Mouse (Mus musculus): Measurements from ENCODE around the gene Cacna2d3. TPM values are rescaled to one million over a fixed set of nuclear protein-coding genes. Genes with fewer than 3 reads are reported as not detected.

The Cacna2d3 gene
- total RNA-seq, 2 experiments from 2014 or later = not detected

- ATAC-seq (replicated peaks; ENCODE audit: low FRiP score, low TSS enrichment, poor library complexity, severe bottlenecking) = no peak
Observed at GRCm38 (mm10) chr14:29305623-29306022, 416.0 kb downstream of the Cacna2d3 start.

- ATAC-seq (replicated peaks; ENCODE audit: low FRiP score, low TSS enrichment, poor library complexity, severe bottlenecking) = no peak
Observed at GRCm38 (mm10) chr14:29296185-29296754, 425.4 kb downstream of the Cacna2d3 start.

- no peak for ATAC-seq (replicated peaks; ENCODE audit: low FRiP score, low TSS enrichment, poor library complexity, severe bottlenecking)
Observed at GRCm38 (mm10) chr14:29278901-29279300, 442.8 kb downstream of the Cacna2d3 start.

DNA sequence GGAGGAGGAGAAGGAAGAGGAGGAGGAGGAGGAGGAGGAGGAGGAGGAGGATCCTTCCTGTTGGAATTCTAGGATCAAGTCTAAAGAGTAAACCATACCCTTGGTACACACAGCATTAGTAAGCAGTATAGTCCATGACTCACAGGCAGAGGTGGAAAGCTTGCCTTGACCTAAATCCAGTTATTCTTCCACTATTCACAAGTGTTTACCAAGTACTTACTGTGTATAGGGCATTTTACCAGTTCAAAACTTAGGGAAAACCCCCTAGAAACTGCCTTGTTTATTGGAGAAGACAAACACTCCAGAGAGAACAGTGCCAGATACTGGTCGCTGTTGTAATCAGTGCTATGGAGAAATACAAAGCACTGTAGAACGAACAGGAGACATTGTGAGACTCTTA, 443.3 kb downstream of the Cacna2d3 start:
- no peak for ATAC-seq (replicated peaks; ENCODE audit: low FRiP score, low TSS enrichment, poor library complexity, severe bottlenecking)

GRCm38 (mm10) chr14:29277701-29278100, 444.0 kb downstream of the Cacna2d3 start:
- ATAC-seq (replicated peaks; ENCODE audit: low FRiP score, low TSS enrichment, poor library complexity, severe bottlenecking) = no peak

- no peak for ATAC-seq (replicated peaks; ENCODE audit: low FRiP score, low TSS enrichment, poor library complexity, severe bottlenecking)
Observed at GRCm38 (mm10) chr14:29273890-29274289, 447.8 kb downstream of the Cacna2d3 start.

DNA sequence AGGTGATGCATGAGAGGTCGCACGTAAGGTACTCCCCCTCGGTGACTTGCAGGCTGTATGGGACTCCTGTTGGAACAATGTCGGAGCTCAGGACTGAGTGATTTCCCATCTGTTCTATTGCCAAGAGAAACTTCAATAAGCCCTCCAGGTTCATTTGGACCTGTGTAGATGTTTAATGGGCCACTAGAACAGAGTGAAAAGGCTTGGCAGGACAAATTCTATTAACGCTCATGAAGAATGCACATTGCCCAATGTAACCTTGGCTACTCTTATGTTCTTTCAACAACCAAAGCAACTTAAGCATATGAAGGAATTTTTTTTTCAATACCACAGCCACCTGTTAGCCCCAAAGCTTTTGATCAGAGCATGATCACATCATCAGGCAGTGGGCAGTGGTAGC, 451.1 kb downstream of the Cacna2d3 start:
- ATAC-seq (replicated peaks; ENCODE audit: low FRiP score, low TSS enrichment, poor library complexity, severe bottlenecking) = no peak

GRCm38 (mm10) chr14:29269816-29270215, 451.8 kb downstream of the Cacna2d3 start:
- ATAC-seq (replicated peaks; ENCODE audit: low FRiP score, low TSS enrichment, poor library complexity, severe bottlenecking) = no peak

DNA sequence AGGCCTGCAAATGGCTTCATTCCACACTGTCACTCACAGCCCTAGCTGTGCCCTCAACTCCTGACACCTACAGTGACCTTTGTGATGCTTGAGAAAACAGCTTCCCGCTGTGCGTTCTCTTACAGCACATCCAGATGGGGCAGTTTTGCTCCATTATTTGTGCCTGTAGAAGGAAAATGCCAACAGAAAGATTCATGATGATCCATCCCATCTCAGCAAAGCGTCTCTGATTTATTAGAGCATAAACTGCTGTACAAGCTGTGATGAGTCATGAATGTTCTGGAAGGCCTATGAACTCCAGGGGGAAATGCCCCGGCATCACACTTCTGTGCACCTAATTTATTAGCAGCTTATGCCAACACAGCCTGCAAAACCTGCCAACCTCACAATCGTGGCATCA, 453.1 kb downstream of the Cacna2d3 start:
- no peak for ATAC-seq (replicated peaks; ENCODE audit: low FRiP score, low TSS enrichment, poor library complexity, severe bottlenecking)

DNA sequence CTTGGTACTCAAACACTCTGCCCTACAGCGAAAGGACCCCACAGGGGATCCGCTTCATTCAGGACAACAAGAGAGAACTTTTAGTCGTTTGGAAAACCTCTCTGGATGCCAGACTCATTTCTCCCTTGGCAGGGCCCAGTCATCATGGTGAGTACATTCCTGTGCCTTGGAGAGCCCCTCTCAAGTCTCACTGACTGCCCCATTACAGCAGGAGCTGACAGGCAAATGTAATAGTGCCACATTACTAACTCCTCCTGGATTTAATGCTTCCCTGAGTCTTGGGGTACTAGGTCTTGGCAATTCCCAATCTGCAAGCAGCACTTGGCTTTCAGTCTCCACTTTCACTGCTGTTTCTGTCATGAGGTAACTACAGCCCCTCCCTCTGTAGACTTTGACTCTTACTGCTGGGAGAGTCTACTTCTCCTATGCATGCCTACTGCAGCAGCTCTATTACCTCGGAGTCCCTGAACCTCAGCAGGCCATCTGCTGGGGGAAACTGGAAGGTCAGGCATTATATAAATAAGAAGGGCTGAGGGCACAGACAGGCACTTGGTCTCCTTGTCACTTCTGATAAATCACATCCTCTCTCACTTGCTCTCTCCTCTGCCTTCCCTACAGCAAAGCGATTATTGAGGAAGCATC, 454.3 kb downstream of the Cacna2d3 start:
- ATAC-seq (replicated peaks; ENCODE audit: low FRiP score, low TSS enrichment, poor library complexity, severe bottlenecking) = no peak

GRCm38 (mm10) chr14:29260621-29261020, 461.0 kb downstream of the Cacna2d3 start:
- ATAC-seq (replicated peaks; ENCODE audit: low FRiP score, low TSS enrichment, poor library complexity, severe bottlenecking) = no peak

DNA sequence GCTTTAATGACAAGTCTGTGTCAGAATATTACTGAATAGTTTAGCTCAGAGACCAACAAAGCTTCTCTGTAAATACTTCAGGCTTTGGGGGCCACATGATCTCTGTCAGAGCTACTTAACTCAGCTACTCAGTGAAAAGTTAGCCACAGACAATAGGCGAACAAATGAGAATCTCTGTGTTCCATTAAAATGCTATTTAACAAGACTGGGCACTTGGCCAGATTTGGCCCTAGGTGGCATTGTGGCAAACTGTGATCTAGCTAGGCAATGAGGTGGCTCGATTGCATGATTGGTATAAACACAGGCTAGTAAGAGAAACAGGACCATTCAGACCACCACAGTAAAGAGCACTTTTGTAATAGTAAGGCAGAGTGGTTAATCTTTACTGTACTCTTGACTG, 478.1 kb downstream of the Cacna2d3 start:
- no peak for ATAC-seq (replicated peaks; ENCODE audit: low FRiP score, low TSS enrichment, poor library complexity, severe bottlenecking)

- no peak for ATAC-seq (replicated peaks; ENCODE audit: low FRiP score, low TSS enrichment, poor library complexity, severe bottlenecking)
Observed at GRCm38 (mm10) chr14:29238446-29238845, 483.2 kb downstream of the Cacna2d3 start.

DNA sequence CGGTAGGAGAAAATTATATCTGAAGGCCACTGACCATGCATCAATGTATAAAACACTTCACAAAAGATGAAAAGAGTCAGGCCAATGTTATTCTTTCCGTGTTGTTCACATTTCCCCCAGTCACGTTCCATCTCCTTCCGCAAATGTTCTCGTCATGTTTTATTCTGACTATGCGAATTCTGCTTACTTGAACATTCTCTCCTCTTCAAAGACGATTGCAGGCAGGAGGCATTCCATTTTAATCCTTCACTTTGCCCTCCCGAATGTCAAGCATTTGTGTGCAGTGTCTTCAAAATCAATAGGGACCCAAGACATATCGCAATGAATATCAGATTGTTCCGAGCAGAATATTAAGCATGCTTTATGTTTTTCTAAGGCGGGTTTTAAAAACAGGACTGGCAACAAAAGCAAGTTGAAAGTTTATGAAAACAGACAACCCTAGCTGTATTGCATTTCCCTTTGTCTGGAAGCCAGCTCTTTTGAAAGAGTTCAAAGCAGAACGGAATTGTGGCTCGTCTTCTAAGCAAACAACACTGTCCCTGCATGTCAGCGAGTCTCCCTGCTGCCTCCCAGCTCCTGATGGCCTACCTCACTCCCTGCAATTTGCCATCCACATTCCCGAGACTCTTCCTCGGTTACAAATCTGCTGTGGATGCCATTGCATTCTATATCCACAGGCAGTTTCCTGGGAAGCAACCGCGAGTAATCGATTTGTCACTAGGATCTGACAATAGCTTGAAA, 492.5 kb downstream of the Cacna2d3 start:
- ATAC-seq (replicated peaks; ENCODE audit: low FRiP score, low TSS enrichment, poor library complexity, severe bottlenecking) = no peak

DNA sequence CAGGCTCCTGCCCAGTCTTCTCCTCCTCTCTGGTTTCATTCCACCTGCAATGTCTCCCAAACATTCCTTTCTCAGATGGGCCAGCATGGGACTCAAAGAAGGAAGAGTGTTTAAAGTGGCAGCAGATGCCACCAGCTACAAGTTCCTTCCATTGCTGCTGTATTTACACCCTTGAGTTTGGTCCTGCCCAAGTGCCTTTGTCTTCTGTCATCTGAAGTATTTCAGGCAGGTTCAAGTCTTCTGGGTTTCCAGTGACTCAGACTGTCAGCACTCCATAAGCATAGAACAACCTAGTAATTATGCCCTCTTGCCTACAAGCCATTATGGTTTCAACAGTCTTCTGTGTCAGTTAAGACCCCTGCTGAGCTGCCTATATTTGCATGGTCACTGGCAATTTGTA, 493.2 kb downstream of the Cacna2d3 start:
- ATAC-seq (replicated peaks; ENCODE audit: low FRiP score, low TSS enrichment, poor library complexity, severe bottlenecking) = no peak

DNA sequence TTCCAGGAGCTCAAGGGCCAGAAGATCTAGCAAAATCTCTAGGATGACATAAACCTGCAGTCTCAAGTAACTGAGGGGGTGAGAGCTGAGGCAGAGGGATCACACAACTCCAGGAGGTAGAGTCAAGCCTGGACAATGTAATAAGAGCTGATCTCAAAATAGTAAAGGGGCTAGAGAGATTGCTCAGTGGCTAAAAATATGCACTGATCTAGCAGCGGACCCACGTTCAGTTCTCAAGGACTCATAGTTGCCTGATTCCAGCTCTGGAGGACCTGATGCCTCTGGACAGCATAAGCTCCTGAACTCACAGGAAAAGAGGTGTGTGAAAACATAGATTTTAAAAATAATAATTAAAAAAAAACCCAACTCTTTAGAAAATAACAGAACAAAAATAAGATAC, 493.7 kb downstream of the Cacna2d3 start:
- ATAC-seq (replicated peaks; ENCODE audit: low FRiP score, low TSS enrichment, poor library complexity, severe bottlenecking) = no peak

- no peak for ATAC-seq (replicated peaks; ENCODE audit: low FRiP score, low TSS enrichment, poor library complexity, severe bottlenecking)
Observed at GRCm38 (mm10) chr14:29225754-29226365, 495.8 kb downstream of the Cacna2d3 start.

GRCm38 (mm10) chr14:29223012-29223411, 498.7 kb downstream of the Cacna2d3 start:
- no peak for ATAC-seq (replicated peaks; ENCODE audit: low FRiP score, low TSS enrichment, poor library complexity, severe bottlenecking)

DNA sequence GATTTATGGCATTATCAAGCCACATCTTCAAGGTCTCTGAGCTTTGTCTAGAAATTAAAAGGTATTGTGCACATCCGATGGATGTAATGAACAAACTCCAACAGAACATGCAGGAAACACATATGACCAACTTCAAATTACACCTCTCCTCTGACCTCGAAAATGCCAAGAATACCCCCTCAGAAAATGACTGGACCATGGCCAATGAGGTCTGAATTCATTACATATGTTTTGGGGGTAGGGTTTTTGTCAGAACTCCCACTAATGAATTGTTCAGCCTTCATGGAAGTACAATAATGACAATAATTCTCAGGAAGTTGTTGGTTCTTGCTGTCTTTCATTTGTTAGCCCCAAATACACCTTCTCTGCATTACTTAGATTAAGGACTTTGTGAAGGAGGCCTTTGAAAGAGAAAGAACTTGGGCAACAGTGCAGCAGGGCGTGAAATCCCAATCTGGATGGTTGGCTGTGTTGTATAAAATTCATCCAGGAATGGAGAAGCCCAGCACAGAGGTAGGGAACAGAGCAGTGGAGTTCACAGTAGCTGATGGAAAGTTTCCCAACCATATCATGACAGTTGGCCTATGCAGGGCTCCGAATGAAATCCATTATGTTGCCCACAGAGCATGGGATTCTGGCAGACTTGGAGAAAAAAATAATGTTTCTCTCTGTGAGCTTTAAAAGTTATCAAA, 499.3 kb downstream of the Cacna2d3 start:
- no peak for ATAC-seq (replicated peaks; ENCODE audit: low FRiP score, low TSS enrichment, poor library complexity, severe bottlenecking)

GRCm38 (mm10) chr14:29216106-29216505, 505.6 kb downstream of the Cacna2d3 start:
- ATAC-seq (replicated peaks; ENCODE audit: low FRiP score, low TSS enrichment, poor library complexity, severe bottlenecking) = no peak
